Mouse (Mus musculus) stomach, postnatal 0 days (tissue): ENCODE data around the gene Rbms1. TPM values are rescaled to one million over a fixed set of nuclear protein-coding genes. Genes with fewer than 3 reads are reported as not detected.

Experiments used
- ATAC-seq: fragments of 200-750 bp; cut with Nextera tagmentation; 2 replicates; pipeline ENCODE4 v1.8.0; 2017; ENCODE audit not compliant: low FRiP score, low TSS enrichment
- DNase-seq: peaks from one replicate; pipeline ENCODE4 v3.0.0-alpha.2; 2016; ENCODE audit warnings: low spot score
- H3K27ac ChIP-seq: fragments of 300-500 bp; sonication (generic); replicated peaks from 2 replicates; pipeline ENCODE4 v1.5.1; 2014; ENCODE audit warnings: mild to moderate bottlenecking, control low read depth
- H3K27me3 ChIP-seq: fragments of 300-500 bp; sonication (generic); 2 replicates; pipeline ENCODE4 v1.6.1; 2014; ENCODE audit warnings: low read length; ENCODE audit not compliant: control insufficient read depth, insufficient read depth
- H3K36me3 ChIP-seq: fragments of 300-500 bp; sonication (generic); 2 replicates; pipeline ENCODE4 v1.6.1; 2014; ENCODE audit warnings: low read length, mixed read lengths; ENCODE audit not compliant: control insufficient read depth, insufficient read depth
- H3K4me1 ChIP-seq: fragments of 300-500 bp; sonication (generic); replicated peaks from 2 replicates; pipeline ENCODE4 v1.6.1; 2014; ENCODE audit warnings: antibody characterized with exemption; ENCODE audit not compliant: control insufficient read depth, insufficient read depth
- H3K4me2 ChIP-seq: fragments of 300-500 bp; sonication (generic); replicated peaks from 2 replicates; pipeline ENCODE4 v1.6.1; 2014; ENCODE audit warnings: low read depth, mild to moderate bottlenecking, control low read depth, moderate library complexity
- H3K4me3 ChIP-seq: fragments of 300-500 bp; sonication (generic); 2 replicates; pipeline ENCODE4 v1.5.1; 2014; ENCODE audit warnings: low read depth, low read length, control low read depth
- H3K9ac ChIP-seq: fragments of 300-500 bp; sonication (generic); 2 replicates; pipeline ENCODE4 v1.6.1; 2014; ENCODE audit warnings: mild to moderate bottlenecking, low read length, control low read depth, mixed read lengths
- H3K9me3 ChIP-seq: fragments of 300-500 bp; sonication (generic); 2 replicates; pipeline ENCODE4 v1.6.1; 2016; ENCODE audit warnings: low read length; ENCODE audit not compliant: control insufficient read depth
- CTCF ChIP-seq: IDR thresholded peaks from 2 replicates; pipeline ENCODE4 v1.5.1; 2016; ENCODE audit warnings: antibody characterized with exemption, low read depth, mild to moderate bottlenecking, moderate library complexity
- EP300 ChIP-seq: optimal IDR thresholded peaks from 2 replicates; pipeline ENCODE3; 2016; ENCODE audit warnings: antibody characterized with exemption
- WGBS: fragments of 180-500 bp; shearing (Covaris S2); extraction: QIAGEN DNeasy Blood & Tissue Kit; methylation state at CpG from one replicate; pipeline ENCODE4 v1.1.7; 2014; 5-methylcytosine and 5-hydroxymethylcytosine counted together
- polyA plus RNA-seq: library from polyadenylated mRNA; unstranded; fragments of >200 nt; fragmentation: Nextera tagmentation; extraction: Ambion mirVana; gene quantifications from 2 replicates; pipeline ENCODE4 v1.2.1, GENCODE M21; 2015

Gene Rbms1
- polyA plus RNA-seq = 81.1 and 83.9 TPM in 2 replicates

DNA sequence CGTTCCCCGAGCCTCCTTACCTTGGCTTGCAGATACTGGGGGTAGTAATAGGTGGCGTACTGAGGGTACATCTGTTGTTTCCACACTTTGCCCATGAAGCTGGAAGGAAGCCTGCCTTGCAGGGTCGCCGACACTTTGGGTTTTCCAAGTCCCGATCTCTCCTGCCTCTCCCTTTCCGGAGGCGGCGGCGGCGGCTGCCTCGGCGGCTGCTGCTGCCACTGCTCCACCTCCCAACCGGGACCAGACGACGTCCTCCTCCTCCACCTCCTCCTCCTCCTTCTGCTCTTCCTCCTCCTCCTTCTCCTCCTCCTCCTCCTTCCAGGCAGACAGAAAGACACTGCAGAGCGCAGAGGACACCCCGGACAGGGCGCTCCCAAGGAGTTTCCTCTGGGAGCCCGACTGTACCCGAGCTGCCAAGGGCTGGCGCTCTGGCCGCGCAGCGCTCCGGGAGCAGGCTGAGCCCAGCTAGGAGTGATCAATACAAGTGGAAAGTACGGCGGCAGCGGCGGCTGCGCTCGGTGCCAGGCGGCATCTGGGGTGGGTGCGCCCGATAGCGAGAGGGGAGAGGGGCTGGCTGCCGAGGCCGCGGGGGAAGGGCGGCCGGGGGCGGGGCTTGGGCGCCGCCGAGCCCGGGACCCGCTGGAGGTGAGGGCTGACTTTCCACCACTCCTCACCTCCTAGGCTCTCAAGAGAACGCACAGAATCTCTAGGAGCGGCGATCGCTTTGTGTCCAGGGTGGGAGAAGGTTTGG, at the start of gene Rbms1:
Rbms1 (minus strand) TSS at position 522 of the 751 bp plus-strand sequence.
- Histone ChIP-seq H3K4me2 (peak within 1 kb of the TSS; percentile 75), H3K4me1 (no peaks in the 10 kb centered on the region), H3K9ac (peak within 1 kb of the TSS; percentile 89), H3K36me3 (no peaks in the 10 kb centered on the region), H3K27me3 (no peaks in the 10 kb centered on the region), H3K27ac (peak within 1 kb of the TSS; percentile 96), H3K9me3 (no peaks in the 10 kb centered on the region), H3K4me3 (peak within 1 kb of the TSS; percentile 87)
- peak; percentile 73 for ATAC-seq
- DNase-seq = peak; percentile 74
- TF ChIP-seq EP300 = no peak
- no peak for TF ChIP-seq CTCF
- under 1% methylated on average over 49 of the region's 51 CpGs for WGBS

DNA sequence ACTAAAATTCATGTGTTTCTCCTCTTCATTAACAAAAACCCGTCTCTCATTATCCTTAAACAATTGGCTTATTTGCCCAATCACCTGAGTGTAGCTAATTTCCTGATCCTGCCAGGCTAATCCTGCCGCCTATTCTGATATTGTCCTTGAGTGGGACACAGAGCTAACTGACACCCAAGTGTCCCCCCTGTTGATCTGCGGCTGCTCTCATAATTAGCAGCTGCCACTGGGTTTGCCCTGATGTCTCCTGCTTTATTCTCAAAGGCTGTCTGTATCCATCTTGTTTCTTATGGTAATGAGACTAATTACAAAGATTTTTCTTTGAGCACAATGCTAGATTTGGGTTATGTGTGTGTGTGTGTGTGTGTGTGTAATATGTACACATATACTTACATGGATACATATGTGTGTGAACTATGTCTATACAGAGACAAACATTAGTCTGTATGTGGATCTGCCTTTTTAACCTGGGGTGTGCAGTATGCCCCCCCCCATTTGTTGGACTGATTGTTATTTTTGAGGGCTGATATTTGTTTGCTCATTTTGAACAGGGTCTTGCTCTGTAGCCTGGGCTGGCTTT, 49.3 kb upstream of the Rbms1 start:
- no peak for ATAC-seq
- DNase-seq = no peak
- WGBS = 85% methylated on average over 3 of the region's 3 CpGs

DNA sequence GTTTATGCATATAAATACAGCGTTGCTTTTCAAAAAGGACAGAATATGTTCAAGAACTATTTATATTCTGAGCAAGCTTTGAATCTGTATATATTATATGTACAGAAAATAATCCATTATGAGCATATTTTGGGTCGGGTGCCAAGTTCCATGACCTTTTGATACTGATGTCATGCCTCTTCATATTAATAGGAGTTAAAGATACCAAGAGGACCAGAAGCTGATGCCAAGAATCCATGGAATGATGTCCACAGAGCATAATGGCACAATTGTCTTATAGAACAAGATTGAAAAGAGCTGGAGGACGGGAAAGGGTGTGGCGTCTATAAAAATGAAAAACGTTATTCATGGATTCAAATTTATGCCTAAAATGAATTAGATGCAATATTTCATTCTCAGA, 23.3 kb upstream of the Rbms1 start:
- TF ChIP-seq EP300 (no peak), CTCF (no peak)

More for the DNA sequence above, 49.3 kb upstream of the Rbms1 start:
- Histone ChIP-seq H3K27me3 (no peaks in the 10 kb centered on the region), H3K27ac (no peak overlapping the region), H3K4me3 (no peak overlapping the region), H3K4me1 (no peaks in the 10 kb centered on the region), H3K4me2 (no peak overlapping the region), H3K9me3 (no peaks in the 10 kb centered on the region), H3K9ac (no peak overlapping the region), H3K36me3 (no peaks in the 10 kb centered on the region)
- TF ChIP-seq CTCF (no peak), EP300 (no peak)

GRCm38 (mm10) chr2:60978538-60979313, 15.7 kb upstream of the Rbms1 start:
- Histone ChIP-seq H3K9me3 (no peaks in the 10 kb centered on the region), H3K27me3 (no peaks in the 10 kb centered on the region), H3K4me3 (no peak overlapping the region), H3K4me2 (no peak overlapping the region), H3K4me1 (no peaks in the 10 kb centered on the region), H3K27ac (no peak overlapping the region), H3K9ac (no peak overlapping the region), H3K36me3 (no peaks in the 10 kb centered on the region)
- 20% methylated on average over 4 of the region's 4 CpGs for WGBS
- ATAC-seq (no peak), DNase-seq (no peak)
- TF ChIP-seq EP300 = no peak
- TF ChIP-seq CTCF = no peak

More for the DNA sequence above, 23.3 kb upstream of the Rbms1 start:
- WGBS = 50% methylated on average over 5 of the region's 5 CpGs
- DNase-seq = no peak
- H3K4me2 ChIP-seq = no peak overlapping the region
- no peaks in the 10 kb centered on the region for H3K9me3 ChIP-seq
- no peaks in the 10 kb centered on the region for H3K27me3 ChIP-seq
- no peak overlapping the region for H3K4me3 ChIP-seq
- no peak overlapping the region for H3K27ac ChIP-seq
- no peak for ATAC-seq
- no peaks in the 10 kb centered on the region for H3K36me3 ChIP-seq
- no peaks in the 10 kb centered on the region for H3K4me1 ChIP-seq
- H3K9ac ChIP-seq = no peak overlapping the region

DNA sequence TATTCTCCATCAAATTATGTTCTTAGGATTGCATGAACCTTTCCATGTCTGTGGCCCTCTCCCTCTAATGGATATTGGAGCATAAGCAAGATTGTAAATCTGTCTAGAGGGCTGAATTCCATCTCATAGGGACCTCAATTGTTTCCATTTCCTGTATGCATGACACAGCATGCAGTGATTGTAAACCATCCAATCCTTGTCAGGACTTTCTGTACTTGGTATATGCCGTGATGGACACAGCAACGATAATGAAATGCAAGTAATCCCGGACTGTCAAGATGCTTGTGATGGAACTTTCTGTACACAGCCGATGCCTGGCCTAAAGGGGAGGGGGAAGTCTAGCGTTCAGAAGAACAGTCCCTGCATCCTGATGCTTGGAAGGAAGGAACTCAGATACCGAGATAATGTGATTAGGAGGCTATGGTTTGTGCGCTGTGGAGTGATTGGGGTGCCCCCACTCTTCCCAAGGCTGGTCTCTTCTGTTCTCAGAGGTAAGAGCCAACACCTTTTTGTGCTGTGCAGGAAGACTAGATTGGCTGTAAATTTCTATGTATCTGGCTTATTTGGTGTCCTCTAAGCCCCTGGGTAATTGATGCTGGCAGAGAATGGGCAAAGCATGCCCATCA, 9.3 kb upstream of the Rbms1 start:
- WGBS = 68% methylated on average over 7 of the region's 7 CpGs
- Histone ChIP-seq H3K4me3 (no peak overlapping the region), H3K27me3 (no peaks in the 10 kb centered on the region), H3K4me2 (no peak overlapping the region), H3K27ac (no peak overlapping the region), H3K9me3 (no peaks in the 10 kb centered on the region), H3K36me3 (no peaks in the 10 kb centered on the region), H3K4me1 (no peaks in the 10 kb centered on the region), H3K9ac (no peak overlapping the region)
- TF ChIP-seq CTCF (no peak), EP300 (no peak)
- DNase-seq (no peak), ATAC-seq (no peak)
